Mouse (Mus musculus) granulocyte monocyte progenitor cell, adult 5-6 weeks (primary cell): ENCODE data around the gene Nmnat2. TPM values are rescaled to one million over a fixed set of nuclear protein-coding genes. Genes with fewer than 3 reads are reported as not detected.
A peak's percentile ranks its signal among the peaks of the same experiment; 100 is the strongest.
"Not testable (repeated sequence)": the region's sequence is repeated elsewhere in the genome, so short reads cannot be mapped to it uniquely, and the experiment has no call there.

Experiments used
- ATAC-seq: replicated peaks from 2 replicates; pipeline ENCODE4 v1.8.0; 2016; ENCODE audit warnings: mild to moderate bottlenecking, moderate TSS enrichment, inconsistent platforms; ENCODE audit not compliant: poor library complexity, severe bottlenecking
- total RNA-seq, 2 experiments: library from RNA; stranded (forward) in 1 of 2; stranded (reverse) in 1 of 2; fragments of 200-712, 200-1000 nt in 1 of 2; fragments of >200 nt in 1 of 2; fragmentation: Nextera tagmentation in 1 of 2; gene quantifications; 2 replicates each; pipeline ENCODE4 v1.2.3; 2014 to 2017

The Nmnat2 gene
- total RNA-seq, 2 experiments from 2014 or later, result not detected

DNA sequence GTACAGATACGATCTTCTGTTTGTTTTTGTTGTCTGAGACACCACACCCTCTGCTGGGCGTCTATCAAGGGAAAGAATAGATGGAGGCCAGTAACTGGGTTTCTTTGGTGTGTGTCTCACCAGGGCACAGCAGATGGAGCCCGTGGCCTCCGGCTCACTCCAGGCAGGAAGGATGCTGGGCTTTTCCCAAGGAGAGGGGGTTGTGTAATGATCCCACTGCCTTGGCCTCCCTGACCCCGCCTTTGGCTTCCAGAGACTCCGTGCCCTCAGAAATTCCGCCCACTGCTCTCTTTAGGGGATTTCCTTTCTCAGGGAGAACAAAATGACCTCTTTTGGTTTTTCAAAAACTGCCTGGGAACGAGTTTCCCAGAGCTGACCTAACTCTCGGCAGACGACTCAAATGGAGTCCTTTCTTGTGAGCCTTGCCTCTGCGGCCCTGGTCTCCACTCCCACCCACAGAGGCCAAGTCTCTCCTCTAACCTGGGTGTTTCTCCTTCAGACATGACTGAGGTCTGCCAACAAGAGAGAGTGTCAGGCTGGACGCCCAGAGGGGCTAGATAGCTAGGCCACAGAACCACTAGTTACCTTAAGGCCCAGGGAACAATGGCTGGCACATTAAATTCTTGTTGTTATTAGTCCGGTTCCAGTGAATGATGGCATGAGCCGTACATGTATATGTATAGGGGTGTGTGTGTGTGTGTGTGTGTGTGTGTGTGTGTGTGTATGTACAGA is 93.5 kb downstream of the Nmnat2 start:
- no peak for ATAC-seq

DNA sequence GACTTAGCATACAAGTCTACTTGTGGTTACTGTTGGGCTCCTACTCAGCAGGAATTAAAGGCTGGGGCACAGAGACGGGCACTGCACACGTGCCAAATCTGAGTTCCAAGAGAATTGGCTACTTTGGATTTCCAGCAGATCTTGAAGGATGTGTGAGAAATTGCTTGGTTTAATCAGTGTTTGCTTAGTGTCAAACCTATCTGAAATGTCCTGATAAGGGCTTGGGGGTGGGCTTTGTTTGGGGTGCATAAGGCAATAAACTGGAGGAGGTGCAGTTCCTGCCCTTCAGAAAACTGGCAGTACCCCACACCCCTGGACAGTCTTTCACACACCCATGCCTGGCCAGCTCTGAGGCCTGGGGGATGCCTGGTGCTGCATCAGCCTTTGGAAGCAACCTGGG is 94.7 kb downstream of the Nmnat2 start:
- no peak for ATAC-seq

DNA sequence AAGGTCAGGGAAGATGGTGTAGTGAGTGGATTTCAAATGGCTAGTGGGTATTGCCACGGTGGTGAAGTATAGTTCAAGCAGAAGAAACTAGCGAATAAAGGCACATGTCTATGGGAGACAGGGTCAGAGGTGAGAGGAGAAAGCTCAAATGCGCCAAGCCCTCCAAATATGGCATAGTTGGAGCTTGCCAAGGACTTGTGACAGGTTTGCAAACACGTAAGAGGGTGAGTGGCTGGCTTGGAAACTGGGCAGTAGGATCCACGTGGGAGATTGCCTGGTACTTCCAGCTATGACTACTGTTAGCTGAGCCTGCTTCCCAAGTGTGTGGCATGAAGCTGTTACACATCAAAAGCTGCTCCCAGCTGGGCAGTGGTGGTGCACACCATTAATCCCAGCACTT is 96.7 kb downstream of the Nmnat2 start:
- no peak for ATAC-seq

DNA sequence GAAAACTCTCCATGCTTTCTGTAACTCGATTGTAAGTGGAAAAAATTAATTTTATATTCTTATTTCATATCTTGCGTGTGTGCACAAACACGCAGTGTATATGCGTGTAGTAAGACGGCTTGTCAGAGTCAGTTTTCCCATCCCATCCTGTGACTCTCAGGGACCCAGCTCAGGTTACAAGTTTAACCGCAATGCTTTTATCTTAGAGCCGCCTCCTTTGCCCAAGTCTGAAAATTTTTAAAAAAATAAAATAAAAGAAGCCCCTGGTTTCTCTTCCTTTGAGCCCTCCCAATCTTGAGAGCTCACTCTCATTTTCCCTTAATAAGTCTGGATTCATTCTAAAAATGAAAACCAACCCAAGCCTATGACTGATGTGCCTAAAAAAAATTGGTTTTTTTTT is 98.8 kb downstream of the Nmnat2 start:
- no peak for ATAC-seq

DNA sequence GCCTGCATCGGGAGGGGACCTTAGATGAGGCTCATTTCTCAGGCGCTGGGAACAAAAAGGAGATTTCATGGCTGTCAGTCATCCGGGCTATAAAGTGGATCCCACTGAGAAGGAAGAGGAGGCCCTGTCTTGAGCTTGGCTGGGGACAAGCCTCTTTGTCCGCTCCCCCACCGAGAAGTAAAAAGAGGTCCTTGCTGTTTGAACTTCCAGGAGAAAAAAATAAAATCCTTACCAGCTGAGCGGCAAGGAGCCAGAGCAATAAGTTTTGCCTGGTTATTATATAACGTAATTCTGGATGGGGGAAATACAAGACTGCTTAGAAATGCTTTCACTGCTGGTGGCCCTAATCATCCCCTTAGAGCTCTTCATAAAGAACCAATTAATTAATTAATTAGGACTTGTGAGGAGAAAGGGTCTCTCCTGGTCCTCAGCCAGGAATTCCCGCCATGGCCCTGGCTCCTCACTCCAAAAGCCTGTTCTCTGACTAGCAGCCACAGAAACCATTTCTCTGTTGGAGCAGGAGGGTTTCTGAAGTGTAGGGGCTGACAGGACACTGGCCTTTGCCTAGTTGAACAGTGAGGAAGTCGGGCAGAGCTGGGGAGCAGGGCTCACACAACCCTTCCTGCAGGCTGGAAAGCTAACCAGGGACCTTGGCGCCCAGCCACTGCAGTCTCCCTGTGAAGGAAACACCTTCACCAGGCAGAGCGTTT is 99.5 kb downstream of the Nmnat2 start:
- ATAC-seq, result no peak

DNA sequence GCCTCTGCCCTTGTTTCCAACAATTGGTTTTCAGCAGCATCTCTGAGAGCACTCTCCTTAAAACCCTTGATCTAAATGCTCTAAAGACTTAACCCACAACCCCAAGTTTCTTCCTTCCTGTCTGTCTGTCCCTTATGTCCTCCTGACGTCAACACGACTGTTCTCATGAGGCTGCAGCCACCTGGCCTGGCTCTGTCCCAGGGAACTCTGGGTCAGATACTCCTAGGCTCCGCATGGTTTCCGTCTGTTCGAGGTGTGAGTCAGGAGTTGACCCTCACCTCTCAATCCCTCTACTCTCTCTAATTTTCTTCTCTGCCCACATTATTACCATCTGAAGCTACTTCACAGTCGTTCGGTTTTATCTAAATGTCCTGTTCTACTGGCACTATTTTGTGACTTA is 103.5 kb downstream of the Nmnat2 start:
- ATAC-seq, result no peak

DNA sequence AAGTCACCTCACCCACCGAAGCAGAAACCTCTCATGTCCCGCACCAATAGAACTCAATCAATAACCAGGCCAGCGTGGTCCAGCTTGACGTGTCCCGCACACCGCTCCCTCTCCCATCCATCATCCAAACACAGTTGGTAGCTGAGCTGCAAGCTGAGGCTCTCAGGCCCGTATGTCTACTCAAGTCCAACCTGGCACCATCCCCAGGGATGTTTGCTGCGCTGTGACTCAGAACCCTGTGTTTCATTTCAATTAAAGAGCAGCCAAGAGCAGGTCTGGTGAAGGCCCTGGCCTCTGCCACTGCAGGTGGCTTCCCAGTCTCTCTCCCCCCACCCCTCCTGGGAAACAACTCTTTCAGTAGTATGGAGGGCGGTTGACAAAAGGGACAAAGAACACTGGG is 104.8 kb downstream of the Nmnat2 start:
- no peak for ATAC-seq

DNA sequence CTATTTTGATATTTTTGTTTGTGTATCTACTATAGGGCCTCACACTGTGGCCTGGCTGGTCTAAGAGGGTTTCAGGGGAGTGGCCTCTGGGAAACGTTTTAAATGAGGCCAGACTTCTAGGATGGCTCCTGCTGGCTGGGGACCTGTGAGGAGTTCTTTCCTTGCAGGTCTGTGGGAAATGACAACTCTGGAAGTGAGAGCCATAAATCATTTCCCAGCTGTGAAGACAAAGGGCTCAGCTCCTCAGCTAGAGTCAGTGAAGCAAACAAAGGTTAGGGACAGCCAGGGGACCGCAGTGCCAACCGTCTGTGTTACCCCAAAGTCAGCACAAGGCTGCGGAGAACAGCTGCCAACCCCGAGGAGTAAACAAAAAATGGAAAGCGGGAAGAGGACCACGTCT is 107.8 kb downstream of the Nmnat2 start:
- ATAC-seq, result no peak

DNA sequence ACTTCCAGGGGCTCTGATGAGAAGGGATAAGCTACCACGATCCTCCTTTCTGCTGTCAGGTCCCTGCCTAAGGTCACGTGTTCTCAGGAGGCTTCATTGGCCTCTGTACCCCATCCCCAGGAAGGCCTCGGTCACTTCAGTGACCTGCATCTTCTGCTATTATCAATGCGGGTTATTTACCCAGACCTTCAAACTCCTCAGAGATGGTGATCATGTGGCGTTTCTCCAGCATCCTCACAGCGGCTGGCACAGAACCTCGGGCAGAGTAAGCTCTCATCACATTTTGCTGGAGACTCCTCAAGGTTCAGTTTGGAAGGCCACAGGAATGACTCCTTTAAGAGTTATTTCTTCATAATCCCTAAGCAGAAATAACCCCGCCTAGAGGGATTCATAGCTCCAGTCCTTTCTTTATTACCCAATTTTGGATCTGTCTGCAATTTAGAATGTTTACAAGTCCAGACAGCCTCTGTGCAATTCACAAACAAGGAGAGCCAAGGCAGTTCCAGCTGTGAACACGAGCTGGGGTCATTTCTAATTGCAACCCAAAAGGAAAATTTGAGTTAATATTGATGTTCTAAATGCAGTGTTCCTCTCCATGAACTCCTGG is 110.1 kb downstream of the Nmnat2 start:
- ATAC-seq, result no peak

DNA sequence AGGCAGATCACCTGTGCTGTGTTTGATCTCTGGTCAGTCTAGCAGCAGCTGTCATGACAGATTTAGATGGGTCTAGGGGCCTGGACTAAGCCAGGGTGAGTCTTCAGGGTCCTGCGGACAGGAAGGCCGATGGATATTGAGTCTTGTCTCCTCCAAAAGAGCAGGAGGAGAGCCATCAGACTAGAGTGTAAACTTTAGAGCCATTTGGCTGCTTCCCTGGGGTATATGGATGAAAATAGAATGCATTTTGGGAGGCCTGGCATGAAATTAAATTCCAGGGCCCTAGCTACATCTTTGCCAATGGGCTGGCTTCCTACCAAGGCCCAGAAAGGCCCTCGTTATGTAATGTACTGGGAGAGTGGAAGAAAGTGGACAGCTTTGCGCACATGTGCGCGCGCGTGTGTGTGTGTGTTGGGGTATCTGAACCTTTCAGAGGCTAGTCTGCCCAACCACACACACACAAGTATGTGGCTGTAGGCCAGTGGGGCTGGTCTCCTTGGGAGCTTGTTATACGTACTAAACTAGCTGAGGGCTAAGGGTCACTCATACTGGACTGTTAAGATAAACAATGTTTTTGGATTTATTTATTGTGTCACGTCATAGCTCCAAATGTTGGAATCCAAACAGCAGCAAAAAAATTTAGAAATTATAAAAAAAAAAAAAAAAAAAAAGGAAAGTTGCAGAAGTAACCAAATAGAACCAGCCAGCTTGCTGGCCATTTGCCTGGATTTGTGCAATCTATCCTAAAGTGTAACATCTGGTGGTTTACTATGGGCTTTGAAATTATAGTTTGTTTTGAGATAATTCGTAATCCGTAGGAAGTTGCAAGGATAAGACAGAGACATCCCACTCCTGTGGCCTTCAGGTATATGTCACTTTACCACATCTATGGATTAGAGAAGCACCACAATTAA is 110.9 kb downstream of the Nmnat2 start:
- no peak for ATAC-seq

DNA sequence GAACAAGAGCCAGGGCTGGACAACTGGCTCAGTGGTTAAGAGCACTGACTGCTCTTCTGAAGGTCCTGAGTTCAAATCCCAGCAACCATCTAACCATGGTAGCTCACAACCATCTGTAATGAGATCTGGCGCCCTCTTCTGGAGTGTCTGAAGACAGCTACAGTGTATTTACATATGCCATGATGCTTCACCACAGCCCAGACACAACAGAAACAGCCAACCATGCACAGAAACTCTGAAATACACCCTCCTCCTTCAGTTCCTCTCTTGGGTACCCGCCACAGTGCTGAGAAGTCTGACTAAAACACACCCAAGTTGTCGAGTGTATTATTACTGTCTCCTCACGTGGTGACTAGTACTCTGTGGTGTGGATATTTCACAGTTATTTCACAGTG is 111.6 kb downstream of the Nmnat2 start:
- no peak for ATAC-seq

DNA sequence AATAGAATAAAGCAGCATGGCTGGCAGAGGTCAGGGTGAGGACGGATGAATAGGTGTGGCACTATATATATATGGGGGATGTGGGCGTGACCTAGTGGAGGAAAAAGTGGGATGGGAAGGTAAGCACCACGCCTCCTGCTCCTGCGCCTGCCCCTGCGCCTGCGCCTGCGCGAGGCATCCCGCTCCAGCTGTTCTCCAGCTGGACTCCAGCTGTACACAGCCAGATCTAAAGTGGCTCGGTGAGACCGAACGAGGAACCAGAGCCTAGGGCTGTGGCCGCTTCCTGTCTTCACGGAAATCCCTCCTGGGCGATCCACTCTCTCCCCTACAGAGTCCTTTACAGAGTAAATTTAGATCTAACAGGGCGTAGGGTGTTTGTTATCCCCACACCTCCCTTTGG is 116.8 kb downstream of the Nmnat2 start:
- ATAC-seq, result no peak

DNA sequence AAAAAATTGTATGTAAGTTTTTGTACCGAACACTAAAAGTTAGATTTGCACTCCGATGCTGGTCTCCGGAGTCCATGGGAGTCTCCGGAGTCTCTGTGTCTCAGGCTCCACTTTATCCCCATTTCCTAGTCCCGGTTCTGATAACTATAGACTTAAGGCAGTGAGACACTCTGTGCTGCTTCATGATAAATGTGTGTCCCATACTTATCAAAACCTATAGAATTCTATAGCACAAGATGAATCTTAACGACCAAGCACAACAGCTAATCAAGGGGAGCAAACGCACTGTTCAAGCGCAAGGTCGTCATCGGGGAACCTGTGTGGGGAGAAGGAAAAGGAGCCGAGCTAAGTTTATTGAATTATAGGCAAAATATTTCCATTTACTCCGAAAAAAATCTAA is 117.2 kb downstream of the Nmnat2 start:
- ATAC-seq, result no peak

DNA sequence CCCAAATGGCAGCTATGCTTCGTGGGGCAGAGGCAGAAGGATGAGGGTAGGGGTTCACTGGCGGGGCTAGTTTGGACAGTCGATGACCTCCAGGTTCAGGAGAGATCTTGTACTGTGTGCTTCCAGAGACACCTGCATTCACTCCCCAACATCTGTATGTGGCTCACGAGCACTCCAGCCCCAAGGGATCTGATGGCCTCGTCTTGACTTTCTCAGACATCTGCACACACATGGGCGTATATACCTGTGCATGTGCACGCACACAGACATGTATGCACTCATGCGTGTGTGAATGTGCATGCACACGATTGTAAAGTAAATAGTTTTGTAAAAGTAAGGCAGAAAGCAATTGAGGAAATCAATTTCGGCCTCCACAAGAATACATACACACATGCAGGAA is 117.9 kb downstream of the Nmnat2 start:
- no peak for ATAC-seq

DNA sequence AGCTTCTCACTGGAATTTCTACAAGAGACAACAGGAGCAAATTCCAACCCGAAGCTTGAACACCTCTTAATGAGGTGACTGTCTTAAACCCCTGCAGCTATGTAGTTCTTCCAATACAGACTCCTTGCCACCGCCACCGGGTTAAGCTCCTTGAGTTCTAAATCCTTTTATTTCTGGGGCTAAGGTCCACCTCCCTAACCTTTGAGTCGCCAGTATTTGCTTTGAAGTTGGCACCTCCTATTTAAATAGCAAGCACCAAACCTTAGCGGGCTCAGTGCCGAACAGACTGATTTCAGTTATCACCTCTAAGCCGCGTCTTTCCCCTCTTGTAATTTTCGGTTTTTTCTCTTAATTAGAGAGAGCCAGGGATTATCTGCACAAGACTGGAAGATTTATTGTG is 118.6 kb downstream of the Nmnat2 start:
- no peak for ATAC-seq

DNA sequence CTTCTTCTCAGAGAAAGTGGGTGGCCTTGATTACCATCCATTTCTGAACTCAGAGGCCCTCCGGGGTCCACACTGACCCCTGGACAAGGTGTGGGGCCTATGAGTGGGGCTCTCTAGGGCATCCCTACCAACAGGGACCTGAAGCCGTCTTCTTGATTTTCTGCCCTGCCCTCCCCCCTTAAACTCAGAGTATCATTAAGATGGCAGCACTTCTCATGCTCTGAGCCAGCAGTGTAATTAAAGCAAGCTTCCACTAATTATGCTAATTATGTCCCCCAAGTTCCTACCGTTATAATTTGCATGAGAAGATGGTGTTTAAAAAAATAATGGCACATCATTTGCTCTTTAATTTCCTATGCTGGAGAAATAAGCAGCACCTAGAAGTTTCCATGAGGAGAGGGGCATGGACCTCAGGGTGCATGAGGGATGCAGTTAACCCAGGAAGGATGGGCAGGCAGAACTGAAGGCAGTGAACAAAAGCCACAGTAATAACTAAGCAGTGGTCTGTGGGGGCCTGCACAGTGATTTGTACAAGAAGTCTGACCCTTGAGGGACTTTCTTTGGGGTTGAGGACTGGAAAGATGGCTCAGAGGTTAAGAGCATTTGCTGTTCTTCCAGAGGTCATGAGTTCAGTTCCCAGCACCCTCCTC is 120.4 kb downstream of the Nmnat2 start:
- no peak for ATAC-seq

DNA sequence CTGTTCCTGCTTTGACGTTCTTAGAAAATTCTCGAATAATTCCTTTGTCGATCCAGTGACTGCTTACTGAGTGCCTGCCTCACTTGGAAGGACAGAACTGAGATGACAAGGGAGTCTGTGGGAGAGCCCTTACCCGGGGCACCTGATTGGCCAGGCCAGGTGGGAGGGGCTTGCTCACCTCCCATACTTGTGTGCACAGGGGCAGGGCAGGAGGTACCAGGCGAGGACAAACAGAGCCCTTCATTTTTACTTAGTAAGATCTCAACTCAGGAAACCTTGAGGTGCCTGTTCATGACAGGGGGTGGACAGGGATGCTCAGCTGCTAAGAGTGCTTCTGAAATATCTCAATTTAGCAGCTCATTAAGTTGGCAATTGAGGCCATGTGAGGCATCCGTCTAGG is 121.2 kb downstream of the Nmnat2 start:
- ATAC-seq, result no peak

DNA sequence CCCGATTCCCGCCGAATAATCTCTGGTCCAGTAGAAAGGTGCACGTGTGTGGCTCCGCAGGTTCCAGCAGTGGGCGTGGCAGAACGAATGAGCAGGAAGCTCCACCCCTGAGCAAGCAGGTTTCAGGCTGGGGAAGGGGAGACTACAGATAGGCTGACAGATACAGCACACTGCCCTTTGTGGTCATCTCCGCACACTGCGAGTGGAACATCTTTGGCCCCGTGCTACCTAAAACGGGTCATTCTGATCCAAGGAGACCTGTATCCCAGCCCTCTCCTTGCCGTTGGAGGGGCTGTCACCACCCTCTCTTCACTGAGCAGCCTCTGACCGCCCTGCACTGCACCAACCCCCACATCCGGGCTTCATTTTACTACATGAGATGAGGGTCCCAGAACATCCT is 128.4 kb downstream of the Nmnat2 start:
- not testable (repeated sequence) for ATAC-seq

DNA sequence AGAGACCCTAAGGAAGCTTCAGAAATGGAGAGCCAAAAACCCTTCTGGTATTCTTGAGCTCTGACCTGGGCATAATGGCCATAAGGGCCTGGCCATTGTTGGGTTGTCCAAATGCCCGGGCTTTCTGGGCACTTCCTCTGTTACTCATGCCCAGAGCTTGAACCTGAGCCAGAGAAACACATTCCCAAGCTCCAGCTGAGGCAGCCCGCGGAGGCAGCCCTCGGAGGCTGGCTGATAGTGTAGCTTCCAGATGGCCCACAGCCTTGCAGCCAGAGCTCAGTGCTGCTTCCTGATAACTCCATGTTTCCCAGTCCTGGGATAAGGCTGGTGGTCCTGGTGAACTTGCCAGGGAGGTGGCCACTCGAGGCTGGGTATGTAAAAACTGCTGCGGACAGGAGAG is 129.4 kb downstream of the Nmnat2 start:
- no peak for ATAC-seq

DNA sequence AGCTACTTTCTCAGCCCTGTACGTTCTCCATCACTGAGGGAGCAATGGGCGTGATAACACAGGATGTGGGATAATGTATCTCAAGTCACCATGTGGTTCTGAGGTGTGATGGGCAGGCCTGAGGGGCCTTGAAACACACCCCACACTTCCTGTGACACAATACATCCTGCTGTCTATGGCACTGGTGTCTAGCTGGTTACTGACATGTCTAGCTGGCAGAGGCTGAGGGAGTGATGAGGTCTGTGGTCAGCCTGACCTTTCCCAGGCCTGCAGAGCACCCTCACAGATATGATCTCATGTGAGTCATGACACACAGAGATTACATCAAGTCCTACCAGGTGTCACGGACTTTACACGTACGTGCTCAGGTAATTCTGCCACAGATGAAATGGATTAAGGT is 130.4 kb downstream of the Nmnat2 start:
- ATAC-seq, result peak; percentile 80
